Comparison of ENCODE assay signal across 12 mouse cellular contexts in genomic region chr4:115055691-115056090, GRCm38 (mm10). TPM values are rescaled to one million over a fixed set of nuclear protein-coding genes. Genes with fewer than 3 reads are reported as not detected.
DNase-seq lines count a peak whose midpoint lies in the region; ATAC-seq and TF ChIP-seq lines count a peak whose summit lies in the region.
"Had no signal": no experiment of that assay in that cellular context is flagged by ENCODE, and none has a peak within 500 bp of the region (broad histone marks: within the 10 kb centered on the region; RNA-seq: fewer than 3 reads in every experiment).

No protein-coding gene starts in this region.

- WGBS in hindbrain, embryonic 12.5 days, result 21% methylated on average over 3 of the region's 3 CpGs
- WGBS in hindbrain, embryonic 10.5 days, result 10% methylated on average over 3 of the region's 3 CpGs
- 12% methylated on average over 3 of the region's 3 CpGs for WGBS in neural tube, embryonic 12.5 days
- 16% methylated on average over 3 of the region's 3 CpGs for WGBS in midbrain, embryonic 15.5 days
- WGBS in forebrain, postnatal 0 days, result 19% methylated on average over 3 of the region's 3 CpGs

- H3K4me3 ChIP-seq in erythroblast, embryonic 14.5 days (replicated peaks), result peak overlapping the region; percentile 99
- H3K4me3 ChIP-seq in hindbrain, embryonic 12.5 days, result no peak overlapping the region
- no peak overlapping the region for H3K4me3 ChIP-seq in hindbrain, embryonic 10.5 days
- no peak overlapping the region for H3K4me3 ChIP-seq in neural tube, embryonic 12.5 days
- H3K4me3 ChIP-seq in midbrain, embryonic 15.5 days, result peak overlapping the region; percentile 39
- H3K4me3 ChIP-seq in forebrain, postnatal 0 days (ENCODE audit: low read depth, low read length), result no peak overlapping the region

- peaks cover 39% of the 10 kb centered on the region for H3K36me3 ChIP-seq in erythroblast, embryonic 14.5 days (ENCODE audit: control insufficient read depth)
- no peaks in the 10 kb centered on the region for H3K36me3 ChIP-seq in hindbrain, embryonic 12.5 days
- H3K36me3 ChIP-seq in hindbrain, embryonic 10.5 days, result no peaks in the 10 kb centered on the region
- no peaks in the 10 kb centered on the region for H3K36me3 ChIP-seq in neural tube, embryonic 12.5 days
- H3K36me3 ChIP-seq in midbrain, embryonic 15.5 days (replicated peaks), result no peaks in the 10 kb centered on the region
- no peaks in the 10 kb centered on the region for H3K36me3 ChIP-seq in forebrain, postnatal 0 days (ENCODE audit: insufficient read depth)
- H3K36me3 ChIP-seq: embryonic facial prominence, embryonic 12.5 days had no signal

- peaks cover 59% of the 10 kb centered on the region for H3K4me1 ChIP-seq in erythroblast, embryonic 14.5 days (ENCODE audit: control insufficient read depth)
- H3K4me1 ChIP-seq in hindbrain, embryonic 12.5 days, result peaks cover 15% of the 10 kb centered on the region
- peaks cover 27% of the 10 kb centered on the region for H3K4me1 ChIP-seq in hindbrain, embryonic 10.5 days (replicated peaks)
- peaks cover 16% of the 10 kb centered on the region for H3K4me1 ChIP-seq in neural tube, embryonic 12.5 days
- H3K4me1 ChIP-seq in midbrain, embryonic 15.5 days, result peaks cover 16% of the 10 kb centered on the region
- H3K4me1 ChIP-seq in forebrain, postnatal 0 days (ENCODE audit: insufficient read depth), result no peaks in the 10 kb centered on the region

- no peak for ATAC-seq in erythroblast, adult 5-6 weeks (replicated peaks; ENCODE audit: low FRiP score, poor library complexity, severe bottlenecking)
- no peak for ATAC-seq in hindbrain, embryonic 12.5 days (ENCODE audit: low FRiP score)
- ATAC-seq in neural tube, embryonic 12.5 days (ENCODE audit: low FRiP score, low read depth), result no peak
- no peak for ATAC-seq in midbrain, embryonic 15.5 days (replicated peaks)
- ATAC-seq in forebrain, postnatal 0 days, result no peak
- ATAC-seq: intestine, postnatal 0 days had no signal

- H3K9me3 ChIP-seq in erythroblast, embryonic 14.5 days (ENCODE audit: control insufficient read depth, low read length), result no peaks in the 10 kb centered on the region
- H3K9me3 ChIP-seq in hindbrain, embryonic 12.5 days (replicated peaks), result no peaks in the 10 kb centered on the region
- H3K9me3 ChIP-seq in hindbrain, embryonic 10.5 days, result no peaks in the 10 kb centered on the region
- H3K9me3 ChIP-seq in neural tube, embryonic 12.5 days, result no peaks in the 10 kb centered on the region
- no peaks in the 10 kb centered on the region for H3K9me3 ChIP-seq in midbrain, embryonic 15.5 days
- no peaks in the 10 kb centered on the region for H3K9me3 ChIP-seq in forebrain, postnatal 0 days (ENCODE audit: low read length)
- H3K9me3 ChIP-seq: embryonic facial prominence, embryonic 12.5 days had no signal

- no peak overlapping the region for H3K9ac ChIP-seq in hindbrain, embryonic 12.5 days
- no peak overlapping the region for H3K9ac ChIP-seq in neural tube, embryonic 12.5 days
- H3K9ac ChIP-seq in midbrain, embryonic 15.5 days, result no peak overlapping the region
- no peak overlapping the region for H3K9ac ChIP-seq in forebrain, postnatal 0 days

- no peak for DNase-seq in hindbrain, embryonic 10.5 days (ENCODE audit: low spot score)
- DNase-seq in neural tube, embryonic 10.5 days (ENCODE audit: extremely low spot score, low spot score), result no peak
- DNase-seq in forebrain, postnatal 0 days, result no peak
- DNase-seq: adrenal gland, adult 8-10 months had no signal

- peak overlapping the region; percentile 48; the same call in 1 of the 2 replicates for H3K27ac ChIP-seq in hindbrain, embryonic 12.5 days
- H3K27ac ChIP-seq in hindbrain, embryonic 10.5 days, result no peak overlapping the region
- H3K27ac ChIP-seq in neural tube, embryonic 12.5 days, result no peak overlapping the region
- H3K27ac ChIP-seq in midbrain, embryonic 15.5 days, result peak overlapping the region; percentile 89
- H3K27ac ChIP-seq in forebrain, postnatal 0 days (ENCODE audit: low read depth, low read length), result no peak overlapping the region

- peaks cover 44% of the 10 kb centered on the region for H3K27me3 ChIP-seq in erythroblast, embryonic 14.5 days (ENCODE audit: control insufficient read depth)
- peaks cover 94% of the 10 kb centered on the region for H3K27me3 ChIP-seq in hindbrain, embryonic 12.5 days
- peaks cover 100% of the 10 kb centered on the region for H3K27me3 ChIP-seq in hindbrain, embryonic 10.5 days (ENCODE audit: insufficient read depth, poor library complexity, severe bottlenecking)
- H3K27me3 ChIP-seq in neural tube, embryonic 12.5 days (replicated peaks), result peaks cover 93% of the 10 kb centered on the region
- H3K27me3 ChIP-seq in midbrain, embryonic 15.5 days (replicated peaks), result peaks cover 65% of the 10 kb centered on the region
- peaks cover 86% of the 10 kb centered on the region for H3K27me3 ChIP-seq in forebrain, postnatal 0 days (ENCODE audit: insufficient read depth, low read length)

- H3K4me2 ChIP-seq in hindbrain, embryonic 12.5 days (replicated peaks), result no peak overlapping the region
- H3K4me2 ChIP-seq in neural tube, embryonic 12.5 days (replicated peaks), result peak overlapping the region; percentile 53; the same call in 1 of the 2 replicates
- peak overlapping the region; percentile 53 for H3K4me2 ChIP-seq in midbrain, embryonic 15.5 days
- no peak overlapping the region for H3K4me2 ChIP-seq in forebrain, postnatal 0 days (ENCODE audit: low read depth)

- TF ChIP-seq CTCF in forebrain, postnatal 0 days (IDR thresholded peaks at IDR 0.05; ENCODE audit: low read depth), result no peak

RNA-seq across cellular contexts. Expression of gene Tal1, which starts 0.5 kb away (rescaled TPM):
- 65.6 and 98.0 TPM in 2 replicates for polyA plus RNA-seq in erythroblast, embryonic 14.5 days (2012)
- 75.1 and 94.0 TPM in 2 replicates for total RNA-seq in erythroblast, adult 5-6 weeks (2015; ENCODE audit: low replicate concordance)
- total RNA-seq in erythroblast, adult 5-6 weeks (2017; ENCODE audit: low replicate concordance), result 92.9 and 102 TPM in 2 replicates
- polyA plus RNA-seq in hindbrain, embryonic 12.5 days (2016; fragmentation: Nextera tagmentation; extraction: Ambion mirVana), result 6.0 and 7.0 TPM in 2 replicates
- polyA plus RNA-seq in hindbrain, embryonic 10.5 days (2016; fragmentation: Nextera tagmentation; extraction: Ambion mirVana), result 3.2 and 4.7 TPM in 2 replicates
- polyA plus RNA-seq in neural tube, embryonic 12.5 days (2016; fragmentation: Nextera tagmentation; extraction: Ambion mirVana), result 3.0 and 3.3 TPM in 2 replicates
- polyA plus RNA-seq in midbrain, embryonic 15.5 days (2015; fragmentation: Nextera tagmentation; extraction: Ambion mirVana), result 7.9 and 8.5 TPM in 2 replicates
- total RNA-seq in forebrain, postnatal 0 days (2014; rRNA removed), result 2.5 and 4.0 TPM in 2 replicates
- polyA plus RNA-seq in forebrain, postnatal 0 days (2015; fragmentation: Nextera tagmentation; extraction: Ambion mirVana), result 0.34 and 0.54 TPM in 2 replicates

RNA-seq across cellular contexts. Expression of gene Pdzk1ip1, which starts 32.8 kb away (rescaled TPM):
- polyA plus RNA-seq in erythroblast, embryonic 14.5 days (2012), result 0.99 and 2.2 TPM in 2 replicates
- total RNA-seq in erythroblast, adult 5-6 weeks (2015; ENCODE audit: low replicate concordance), result 377 and 402 TPM in 2 replicates
- 332 and 366 TPM in 2 replicates for total RNA-seq in erythroblast, adult 5-6 weeks (2017; ENCODE audit: low replicate concordance)
- 13.1 and 15.2 TPM in 2 replicates for polyA plus RNA-seq in hindbrain, embryonic 12.5 days (2016; fragmentation: Nextera tagmentation; extraction: Ambion mirVana)
- polyA plus RNA-seq in hindbrain, embryonic 10.5 days (2016; fragmentation: Nextera tagmentation; extraction: Ambion mirVana), result 8.1 and 12.5 TPM in 2 replicates
- 8.0 and 9.5 TPM in 2 replicates for polyA plus RNA-seq in neural tube, embryonic 12.5 days (2016; fragmentation: Nextera tagmentation; extraction: Ambion mirVana)
- 3.0 and 3.8 TPM in 2 replicates for polyA plus RNA-seq in midbrain, embryonic 15.5 days (2015; fragmentation: Nextera tagmentation; extraction: Ambion mirVana)
- total RNA-seq in forebrain, postnatal 0 days (2014; rRNA removed), result 1.2 TPM in 1 of 2 replicates, not detected in the other
- polyA plus RNA-seq in forebrain, postnatal 0 days (2015; fragmentation: Nextera tagmentation; extraction: Ambion mirVana), result 2.4 TPM in 2 replicates
- total RNA-seq: gastrocnemius, postnatal 36 days had no signal

RNA-seq across cellular contexts. Expression of gene Stil, which starts 55.7 kb away (rescaled TPM):
- 0.18 and 0.25 TPM in 2 replicates for polyA plus RNA-seq in erythroblast, embryonic 14.5 days (2012)
- total RNA-seq in erythroblast, adult 5-6 weeks (2015; ENCODE audit: low replicate concordance), result 9.4 and 17.6 TPM in 2 replicates
- total RNA-seq in erythroblast, adult 5-6 weeks (2017; ENCODE audit: low replicate concordance), result 20.1 and 22.8 TPM in 2 replicates
- polyA plus RNA-seq in hindbrain, embryonic 12.5 days (2016; fragmentation: Nextera tagmentation; extraction: Ambion mirVana), result 12.3 and 12.8 TPM in 2 replicates
- 15.0 and 20.0 TPM in 2 replicates for polyA plus RNA-seq in hindbrain, embryonic 10.5 days (2016; fragmentation: Nextera tagmentation; extraction: Ambion mirVana)
- 8.9 and 10.2 TPM in 2 replicates for polyA plus RNA-seq in neural tube, embryonic 12.5 days (2016; fragmentation: Nextera tagmentation; extraction: Ambion mirVana)
- polyA plus RNA-seq in midbrain, embryonic 15.5 days (2015; fragmentation: Nextera tagmentation; extraction: Ambion mirVana), result 1.8 and 2.6 TPM in 2 replicates
- 1.5 and 4.2 TPM in 2 replicates for total RNA-seq in forebrain, postnatal 0 days (2014; rRNA removed)
- 1.5 and 2.1 TPM in 2 replicates for polyA plus RNA-seq in forebrain, postnatal 0 days (2015; fragmentation: Nextera tagmentation; extraction: Ambion mirVana)

Comparison
In these comparisons a context has a peak if more than half of its experiments do, and no peak if none do; other contexts are left out.
1. H3K27ac ChIP-seq: peak in hindbrain, embryonic 12.5 days (single experiment) and midbrain, embryonic 15.5 days (single experiment); none in hindbrain, embryonic 10.5 days (single experiment), neural tube, embryonic 12.5 days (single experiment) and forebrain, postnatal 0 days (single experiment).
2. H3K4me3 ChIP-seq: peak in erythroblast, embryonic 14.5 days (single experiment) and midbrain, embryonic 15.5 days (single experiment); none in hindbrain, embryonic 12.5 days (single experiment), hindbrain, embryonic 10.5 days (single experiment), neural tube, embryonic 12.5 days (single experiment) and forebrain, postnatal 0 days (single experiment).
3. H3K4me2 ChIP-seq: peak in neural tube, embryonic 12.5 days (single experiment) and midbrain, embryonic 15.5 days (single experiment); none in hindbrain, embryonic 12.5 days (single experiment) and forebrain, postnatal 0 days (single experiment).